Mouse (Mus musculus) myocyte (in vitro differentiated cells): ENCODE data around the gene Hist1h1c. TPM values are rescaled to one million over a fixed set of nuclear protein-coding genes. Genes with fewer than 3 reads are reported as not detected.
"Not testable (repeated sequence)": the region's sequence is repeated elsewhere in the genome, so short reads cannot be mapped to it uniquely, and the experiment has no call there.

Experiments
- H3K27me3 ChIP-seq: one replicate; pipeline ENCODE4 v1.6.1; 2011; ENCODE audit not compliant: control insufficient read depth, insufficient read depth, insufficient read length
- H3K36me3 ChIP-seq: one replicate; pipeline ENCODE4 v1.6.1; 2011; ENCODE audit not compliant: control insufficient read depth, insufficient read depth
- H3K4me2 ChIP-seq: one replicate; pipeline ENCODE4 v1.6.1; 2011; ENCODE audit warnings: low read depth, control low read depth
- H3K4me3 ChIP-seq: one replicate; pipeline ENCODE4 v1.5.1; 2011; ENCODE audit warnings: mild to moderate bottlenecking, control low read depth, moderate library complexity
- H3K79me2 ChIP-seq: one replicate; pipeline ENCODE4 v1.6.1; 2011; ENCODE audit not compliant: control insufficient read depth, insufficient read depth
- H3ac ChIP-seq: one replicate; pipeline ENCODE4 v1.6.1; 2011; ENCODE audit not compliant: control insufficient read depth, insufficient read length
- E2F4 ChIP-seq: IDR thresholded peaks from one replicate; pipeline ENCODE4 v1.6.1; 2011; ENCODE audit warnings: mild to moderate bottlenecking, control low read depth, moderate library complexity; ENCODE audit not compliant: insufficient read depth
- MAX ChIP-seq: IDR thresholded peaks from one replicate; pipeline ENCODE4 v1.6.1; 2011; ENCODE audit warnings: low read depth, mild to moderate bottlenecking, control low read depth
- MYOG ChIP-seq, 3 experiments: IDR thresholded peaks; one replicate each; pipeline ENCODE4 v1.6.1; 2011; ENCODE audit warnings: control low read depth in 2 of 3, low read depth in 2 of 3, mild to moderate bottlenecking in 2 of 3; ENCODE audit not compliant: insufficient read length in 2 of 3, control insufficient read depth in 1 of 3, insufficient read depth in 1 of 3
- POLR2A ChIP-seq: IDR thresholded peaks from one replicate; pipeline ENCODE4 v1.6.1; 2011; ENCODE audit warnings: low read depth, mild to moderate bottlenecking, control low read depth, moderate library complexity; ENCODE audit not compliant: insufficient read length
- POLR2AphosphoS2 ChIP-seq: IDR thresholded peaks from one replicate; pipeline ENCODE4 v1.6.1; 2011; ENCODE audit warnings: low read depth, control low read depth; ENCODE audit not compliant: insufficient read length
- REST ChIP-seq: IDR thresholded peaks from one replicate; pipeline ENCODE4 v1.6.1; 2011; ENCODE audit warnings: mild to moderate bottlenecking, control low read depth, moderate library complexity; ENCODE audit not compliant: insufficient read depth, insufficient read length
- TCF12 ChIP-seq: IDR thresholded peaks from one replicate; pipeline ENCODE4 v1.6.1; 2011; ENCODE audit warnings: mild to moderate bottlenecking, control low read depth; ENCODE audit not compliant: poor library complexity, insufficient read depth, severe bottlenecking
- TCF3 ChIP-seq: IDR thresholded peaks from one replicate; pipeline ENCODE4 v1.6.1; 2011; ENCODE audit warnings: low read depth, control low read depth; ENCODE audit not compliant: insufficient read length
- USF1 ChIP-seq: IDR thresholded peaks from one replicate; pipeline ENCODE4 v1.6.1; 2011; ENCODE audit warnings: low read depth, mild to moderate bottlenecking, control low read depth, moderate library complexity
- polyA plus RNA-seq: library from polyadenylated mRNA; unstranded; fragments of >200 nt; fragmentation: generic; extraction: Trizol; gene quantifications from one replicate; pipeline ENCODE4 v1.2.1, GENCODE M21; 2012; ENCODE audit warnings: missing spikeins

The Hist1h1c gene
- polyA plus RNA-seq, 1 experiment, result 273 TPM

- TF ChIP-seq MYOG (IDR thresholded peaks at IDR 0.05; ENCODE audit: control insufficient read depth in 1 of 3, insufficient read depth in 1 of 3, insufficient read length in 2 of 3, low read depth in 2 of 3) (no peak), POLR2A (no peak)
- no peak overlapping the region for H3ac ChIP-seq
- H3K4me2 ChIP-seq, result peak overlapping the region; percentile 94
- no peaks in the 10 kb centered on the region for H3K27me3 ChIP-seq
- H3K79me2 ChIP-seq, result no peaks in the 10 kb centered on the region
- no peaks in the 10 kb centered on the region for H3K36me3 ChIP-seq
- H3K4me3 ChIP-seq, result no peak overlapping the region
Measured at GRCm38 (mm10) chr13:23747892-23748288, 9.3 kb downstream of the Hist1h1c start.

- H3K4me2 ChIP-seq, result no peak overlapping the region
- H3K36me3 ChIP-seq, result no peaks in the 10 kb centered on the region
- no peak overlapping the region for H3K4me3 ChIP-seq
- H3ac ChIP-seq, result no peak overlapping the region
- H3K79me2 ChIP-seq, result no peaks in the 10 kb centered on the region
- TF ChIP-seq MAX (no peak), TCF12 (no peak), E2F4 (no peak)
- no peaks in the 10 kb centered on the region for H3K27me3 ChIP-seq
Measured at GRCm38 (mm10) chr13:23749563-23750121, 11.0 kb downstream of the Hist1h1c start.

- peak within 1 kb of the TSS; percentile 76 for H3K4me2 ChIP-seq
- H3K27me3 ChIP-seq, H3K79me2 ChIP-seq, H3ac ChIP-seq, H3K36me3 ChIP-seq: not testable (repeated sequence)
- peak; percentile 95 for TF ChIP-seq POLR2AphosphoS2
- TF ChIP-seq POLR2A, result peak; percentile 81
- H3K4me3 ChIP-seq, result peak within 1 kb of the TSS; percentile 15
Measured at GRCm38 (mm10) chr13:23750839-23751477, 12.3 kb downstream of the Hist1h1c start, which contains the start of gene Hist1h2ab. Gene Hist1h2ab (plus strand): TSS chr13:23751126.

GRCm38 (mm10) chr13:23751478-23751956 lies 12.9 kb downstream of the Hist1h1c start:
- peak overlapping the region; percentile 15 for H3K4me3 ChIP-seq
- H3K4me2 ChIP-seq, result peak overlapping the region; percentile 76
- H3ac ChIP-seq, result no peak overlapping the region
- no peaks in the 10 kb centered on the region for H3K36me3 ChIP-seq
- no peaks in the 10 kb centered on the region for H3K27me3 ChIP-seq
- TF ChIP-seq POLR2A (peak; percentile 17), POLR2AphosphoS2 (no peak)
- no peaks in the 10 kb centered on the region for H3K79me2 ChIP-seq

- TF ChIP-seq E2F4 (peak; percentile 84), POLR2A (peak; percentile 80), POLR2AphosphoS2 (peak; percentile 88)
- Histone ChIP-seq H3K4me3 (peak within 1 kb of the TSS; percentile 15), H3K4me2 (peak within 1 kb of the TSS; percentile 76)
- not testable (repeated sequence) for H3K79me2 ChIP-seq, H3K27me3 ChIP-seq, H3ac ChIP-seq, H3K36me3 ChIP-seq
Measured at GRCm38 (mm10) chr13:23752067-23752741, 13.6 kb downstream of the Hist1h1c start, which contains the start of gene Hist1h3b. Gene Hist1h3b (plus strand): TSS chr13:23752267.

- H3ac ChIP-seq, result no peak overlapping the region
- H3K27me3 ChIP-seq, result no peaks in the 10 kb centered on the region
- no peaks in the 10 kb centered on the region for H3K36me3 ChIP-seq
- TF ChIP-seq USF1, result no peak
- TF ChIP-seq REST, result no peak
- TF ChIP-seq E2F4, result no peak
- no peak for TF ChIP-seq POLR2AphosphoS2
- TF ChIP-seq POLR2A, result peak; percentile 14
- TF ChIP-seq TCF3, result no peak
- peak overlapping the region; percentile 70 for H3K4me2 ChIP-seq
- peak overlapping the region; percentile 15 for H3K4me3 ChIP-seq
- H3K79me2 ChIP-seq, result no peaks in the 10 kb centered on the region
Measured at GRCm38 (mm10) chr13:23752742-23753172, 14.1 kb downstream of the Hist1h1c start.
